Mouse (Mus musculus): ENCODE data around the gene Tsga8. TPM values are rescaled to one million over a fixed set of nuclear protein-coding genes. Genes with fewer than 3 reads are reported as not detected.

Tsga8 gene
- total RNA-seq (2021), result not detected
- long read RNA-seq, experiment 1, result 0 reads
- long read RNA-seq, experiment 2, result 0 reads

GRCm38 (mm10) chrX:83487598-83487997 is at the start of gene Tsga8:
TSS of gene Tsga8 (minus strand) at chrX:83487924.
- DNase-seq (ENCODE audit: low spot score in 2 of 2), result no peak

Measured in gastrocnemius, postnatal 4 days (tissue).